Mouse (Mus musculus): Measurements from ENCODE around the gene Lrrc8e. TPM values are rescaled to one million over a fixed set of nuclear protein-coding genes. Genes with fewer than 3 reads are reported as not detected.
"Not testable (repeated sequence)": the region's sequence is repeated elsewhere in the genome, so short reads cannot be mapped to it uniquely, and the experiment has no call there.

Lrrc8e gene
- total RNA-seq, 2 experiments from 2014 or later = not detected

- DNase-seq (ENCODE audit: low spot score) = no peak
Measured at GRCm38 (mm10) chr8:4219617-4220016, 7.0 kb upstream of the Lrrc8e start.

- no peak for DNase-seq (ENCODE audit: low spot score)
Measured at GRCm38 (mm10) chr8:4222059-4222458, 4.6 kb upstream of the Lrrc8e start.

- no peak for DNase-seq (ENCODE audit: low spot score)
Measured at GRCm38 (mm10) chr8:4226323-4226722, 304 bp upstream of the Lrrc8e start.

GRCm38 (mm10) chr8:4227919-4228318 is 1.3 kb downstream of the Lrrc8e start:
- DNase-seq (ENCODE audit: low spot score) = no peak

- DNase-seq (ENCODE audit: low spot score) = no peak
Measured at GRCm38 (mm10) chr8:4229784-4230183, 3.2 kb downstream of the Lrrc8e start.

- DNase-seq (ENCODE audit: low spot score) = no peak
Measured at GRCm38 (mm10) chr8:4230612-4231351, 4.2 kb downstream of the Lrrc8e start.

GRCm38 (mm10) chr8:4237814-4238433 is 11.3 kb downstream of the Lrrc8e start:
- DNase-seq (ENCODE audit: low spot score) = peak; percentile 38

GRCm38 (mm10) chr8:4238434-4239192 is 12.0 kb downstream of the Lrrc8e start, which contains the start of the genes Map2k7 and Gm49320:
Gene Map2k7 (plus strand): TSS chr8:4238740.
Gene Gm49320 (plus strand): TSS chr8:4238865.
- peak; percentile 99 for DNase-seq (ENCODE audit: low spot score)

- no peak for DNase-seq (ENCODE audit: low spot score)
Measured at GRCm38 (mm10) chr8:4239193-4239890, 12.7 kb downstream of the Lrrc8e start.

- DNase-seq (ENCODE audit: low spot score) = no peak
Measured at GRCm38 (mm10) chr8:4245061-4245460, 18.4 kb downstream of the Lrrc8e start.

GRCm38 (mm10) chr8:4245737-4246136 is 19.1 kb downstream of the Lrrc8e start:
- DNase-seq (ENCODE audit: low spot score) = no peak

GRCm38 (mm10) chr8:4247241-4247640 is 20.6 kb downstream of the Lrrc8e start:
- DNase-seq (ENCODE audit: low spot score) = no peak

- DNase-seq (ENCODE audit: low spot score) = no peak
Measured at GRCm38 (mm10) chr8:4247951-4248540, 21.4 kb downstream of the Lrrc8e start, which contains the start of gene Tgfbr3l. Gene Tgfbr3l (plus strand): TSS chr8:4248214.

- DNase-seq (ENCODE audit: low spot score) = no peak
Measured at GRCm38 (mm10) chr8:4249213-4249612, 22.6 kb downstream of the Lrrc8e start.

GRCm38 (mm10) chr8:4250306-4250970 is 23.8 kb downstream of the Lrrc8e start:
- peak; percentile 78 for DNase-seq (ENCODE audit: low spot score)

GRCm38 (mm10) chr8:4252116-4252760 is 25.6 kb downstream of the Lrrc8e start:
- no peak for DNase-seq (ENCODE audit: low spot score)

GRCm38 (mm10) chr8:4252934-4253841 is 26.6 kb downstream of the Lrrc8e start, which contains the start of gene Snapc2:
Gene Snapc2 (plus strand): TSS chr8:4253080.
- DNase-seq (ENCODE audit: low spot score) = peak; percentile 95

GRCm38 (mm10) chr8:4254001-4254400 is 27.4 kb downstream of the Lrrc8e start:
- no peak for DNase-seq (ENCODE audit: low spot score)

GRCm38 (mm10) chr8:4255471-4255870 is 28.8 kb downstream of the Lrrc8e start:
- not testable (repeated sequence) for DNase-seq (ENCODE audit: low spot score)
